In genomic region chr2:171920960-171921359, GRCm38 (mm10) we compare ENCODE assay signal across 22 mouse cellular contexts.
DNase-seq lines count a peak whose midpoint lies in the region; ATAC-seq lines count a peak whose summit lies in the region.
"Had no signal": no experiment of that assay in that cellular context is flagged by ENCODE, and none has a peak within 500 bp of the region (broad histone marks: within the 10 kb centered on the region; RNA-seq: fewer than 3 reads in every experiment).

No protein-coding gene starts in this region.

- H3K4me3 ChIP-seq in megakaryocyte, embryonic 14.5 days (replicated peaks) = peak overlapping the region; percentile 57
- H3K4me3 ChIP-seq: embryonic facial prominence, embryonic 10.5 days; forebrain, embryonic 13.5 days; heart, embryonic 10.5 days; hindbrain, embryonic 12.5 days had no signal

- H3K9me3 ChIP-seq in megakaryocyte, embryonic 14.5 days = peaks cover 56% of the 10 kb centered on the region

- peak; percentile 29 to 68 for DNase-seq in frontal cortex, adult 2 months (ENCODE audit: extremely low spot score in 1 of 2, low spot score in 1 of 2)
- DNase-seq in frontal cortex, postnatal 25 days (ENCODE audit: low spot score in 2 of 2) = no peak
- peak; percentile 15 to 43 for DNase-seq in left cerebral cortex, adult 9 months (ENCODE audit: low spot score in 2 of 2)
- peak; percentile 20 for DNase-seq in right cerebral cortex, postnatal 25 days
- DNase-seq in thymus, postnatal 36 days = no peak
- no peak for DNase-seq in adrenal gland, postnatal 25 days
- DNase-seq: adrenal gland, postnatal 10 days; cerebellum, adult 18-20 months; cerebellum, adult 9-11 months; cerebellum, postnatal 36 days; forebrain, postnatal 0 days; gastrocnemius, postnatal 36 days; heart, adult 11 months; heart, postnatal 10 days; heart, postnatal 4 days had no signal

- H3K27me3 ChIP-seq in megakaryocyte, embryonic 14.5 days (replicated peaks) = no peaks in the 10 kb centered on the region
- H3K27me3 ChIP-seq: forebrain, embryonic 13.5 days; hindbrain, embryonic 12.5 days had no signal

- no peaks in the 10 kb centered on the region for H3K4me1 ChIP-seq in megakaryocyte, embryonic 14.5 days
- H3K4me1 ChIP-seq: embryonic facial prominence, embryonic 10.5 days; forebrain, embryonic 13.5 days; heart, embryonic 10.5 days; hindbrain, embryonic 12.5 days had no signal

- no peaks in the 10 kb centered on the region for H3K36me3 ChIP-seq in megakaryocyte, embryonic 14.5 days (replicated peaks; ENCODE audit: low read length)
- H3K36me3 ChIP-seq: embryonic facial prominence, embryonic 10.5 days; heart, embryonic 10.5 days; hindbrain, embryonic 12.5 days had no signal

- ATAC-seq in megakaryocyte, adult 5-6 weeks (ENCODE audit: poor library complexity, severe bottlenecking) = no peak
- ATAC-seq: forebrain, embryonic 13.5 days; forebrain, postnatal 0 days; hindbrain, embryonic 16.5 days had no signal

Comparison
In these comparisons a context has a peak if more than half of its experiments do, and no peak if none do; other contexts are left out.
1. DNase-seq: peak in frontal cortex, adult 2 months (2 of 2), left cerebral cortex, adult 9 months (2 of 2) and right cerebral cortex, postnatal 25 days (single experiment); none in frontal cortex, postnatal 25 days (0 of 2), thymus, postnatal 36 days (0 of 2) and adrenal gland, postnatal 25 days (single experiment).